Mouse (Mus musculus): ENCODE data around the gene Hydin. TPM values are rescaled to one million over a fixed set of nuclear protein-coding genes. Genes with fewer than 3 reads are reported as not detected.

The Hydin gene
- total RNA-seq (2014; fragmentation: Nextera tagmentation) (not detected in 2 replicates), total RNA-seq (2017) (under 0.01 and 0.05 TPM in 2 replicates), polyA plus RNA-seq (2012) (not detected in 2 replicates)

DNA sequence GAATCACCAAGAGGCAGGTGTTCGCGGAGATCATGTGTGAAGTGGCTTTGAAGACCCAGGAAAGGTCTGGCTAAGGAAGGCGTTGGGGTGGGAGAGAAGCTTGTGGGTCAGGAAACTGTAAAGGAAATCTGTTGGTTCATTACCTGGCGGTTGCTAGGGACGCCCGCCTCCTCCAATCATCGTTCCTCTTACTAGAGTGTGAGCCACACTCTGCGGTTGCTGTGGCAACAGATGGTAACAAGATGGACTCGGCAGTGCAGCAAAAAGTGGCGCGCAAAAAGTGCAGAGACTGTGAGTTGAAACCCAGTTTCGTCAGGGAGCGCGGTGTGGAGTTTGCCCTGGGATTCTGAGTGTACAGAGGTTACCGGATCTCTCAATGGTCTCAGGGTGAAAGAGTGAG lies at the start of gene Hydin:
TSS of gene Hydin (plus strand) at position 237 of the 400 bp plus-strand sequence.
- Histone ChIP-seq H3K36me3 (replicated peaks) (no peaks in the 10 kb centered on the region), H3K4me3 (ENCODE audit: low read depth, low read length) (no peak within 1 kb of the TSS), H3K9me3 (replicated peaks) (peaks cover 35% of the 10 kb centered on the region), H3K27me3 (ENCODE audit: insufficient read depth, low read length) (no peaks in the 10 kb centered on the region), H3K4me1 (ENCODE audit: insufficient read depth, low read depth, low read length) (no peaks in the 10 kb centered on the region)
- no peak for DNase-seq (ENCODE audit: low spot score)
- no peak for ATAC-seq (ENCODE audit: extremely low read depth, insufficient number of reproducible peaks, low FRiP score, poor library complexity, severe bottlenecking)
- TF ChIP-seq TAL1 (conservative IDR thresholded peaks at IDR 0.05; ENCODE audit: low read depth, low read length) (no peak), GATA1 (IDR thresholded peaks at IDR 0.05; ENCODE audit: borderline replicate concordance, low read length) (no peak), CTCF (IDR thresholded peaks at IDR 0.05; ENCODE audit: low read depth, low read length) (no peak), GATA2 (IDR thresholded peaks at IDR 0.05; ENCODE audit: borderline replicate concordance, low read depth, low read length) (no peak), POLR2AphosphoS5 (IDR thresholded peaks at IDR 0.05; ENCODE audit: insufficient replicate concordance, low read depth, low read length) (no peak)

GRCm38 (mm10) chr8:110217198-110217597 lies 49.6 kb upstream of the Hydin start:
- no peaks in the 10 kb centered on the region for H3K9me3 ChIP-seq (replicated peaks)
- H3K4me3 ChIP-seq (ENCODE audit: low read depth, low read length), result peak overlapping the region; percentile 82
- ATAC-seq (ENCODE audit: extremely low read depth, insufficient number of reproducible peaks, low FRiP score, poor library complexity, severe bottlenecking), result no peak
- H3K36me3 ChIP-seq (replicated peaks), result peaks cover 29% of the 10 kb centered on the region
- H3K4me1 ChIP-seq (ENCODE audit: insufficient read depth, low read depth, low read length), result peaks cover 17% of the 10 kb centered on the region
- no peaks in the 10 kb centered on the region for H3K27me3 ChIP-seq (ENCODE audit: insufficient read depth, low read length)
- TF ChIP-seq POLR2AphosphoS5 (IDR thresholded peaks at IDR 0.05; ENCODE audit: insufficient replicate concordance, low read depth, low read length) (no peak), GATA1 (IDR thresholded peaks at IDR 0.05; ENCODE audit: borderline replicate concordance, low read length) (no peak), GATA2 (IDR thresholded peaks at IDR 0.05; ENCODE audit: borderline replicate concordance, low read depth, low read length) (no peak), TAL1 (conservative IDR thresholded peaks at IDR 0.05; ENCODE audit: low read depth, low read length) (no peak), CTCF (IDR thresholded peaks at IDR 0.05; ENCODE audit: low read depth, low read length) (no peak)
- DNase-seq (ENCODE audit: low spot score), result no peak

DNA sequence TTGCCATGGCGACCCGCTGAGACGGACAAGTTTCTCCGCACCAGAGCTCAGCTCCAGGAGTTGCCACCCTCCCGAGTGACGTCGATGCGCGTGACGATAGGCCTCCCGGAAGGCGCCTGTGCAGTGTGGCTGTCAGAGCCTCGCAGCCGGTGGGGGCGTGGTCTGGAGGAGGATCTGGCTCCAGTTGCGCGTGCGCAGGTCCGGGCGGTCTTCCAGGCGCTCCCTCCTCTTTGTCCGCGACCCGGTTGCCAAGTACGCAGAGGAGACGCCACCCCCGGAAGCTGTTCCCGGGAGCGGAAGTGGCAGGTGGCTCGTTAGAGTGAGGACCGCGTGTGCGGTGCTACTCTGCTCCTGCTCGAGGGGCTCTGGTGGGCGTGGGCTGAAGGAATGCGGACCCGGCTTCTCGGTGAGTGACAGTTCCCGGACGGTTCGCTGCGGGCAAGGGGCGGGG lies 49.1 kb upstream of the Hydin start:
- H3K4me1 ChIP-seq (ENCODE audit: insufficient read depth, low read depth, low read length), result peaks cover 17% of the 10 kb centered on the region
- H3K9me3 ChIP-seq (replicated peaks), result no peaks in the 10 kb centered on the region
- H3K36me3 ChIP-seq (replicated peaks), result peaks cover 34% of the 10 kb centered on the region
- no peaks in the 10 kb centered on the region for H3K27me3 ChIP-seq (ENCODE audit: insufficient read depth, low read length)
- H3K4me3 ChIP-seq (ENCODE audit: low read depth, low read length), result peak overlapping the region; percentile 82
- DNase-seq (ENCODE audit: low spot score) (peak; percentile 93), ATAC-seq (ENCODE audit: extremely low read depth, insufficient number of reproducible peaks, low FRiP score, poor library complexity, severe bottlenecking) (peak; percentile 99)
- no peak for TF ChIP-seq CTCF (IDR thresholded peaks at IDR 0.05; ENCODE audit: low read depth, low read length)
- no peak for TF ChIP-seq GATA2 (IDR thresholded peaks at IDR 0.05; ENCODE audit: borderline replicate concordance, low read depth, low read length)
- TF ChIP-seq GATA1 (IDR thresholded peaks at IDR 0.05; ENCODE audit: borderline replicate concordance, low read length), result no peak
- no peak for TF ChIP-seq POLR2AphosphoS5 (IDR thresholded peaks at IDR 0.05; ENCODE audit: insufficient replicate concordance, low read depth, low read length)
- no peak for TF ChIP-seq TAL1 (conservative IDR thresholded peaks at IDR 0.05; ENCODE audit: low read depth, low read length)

DNA sequence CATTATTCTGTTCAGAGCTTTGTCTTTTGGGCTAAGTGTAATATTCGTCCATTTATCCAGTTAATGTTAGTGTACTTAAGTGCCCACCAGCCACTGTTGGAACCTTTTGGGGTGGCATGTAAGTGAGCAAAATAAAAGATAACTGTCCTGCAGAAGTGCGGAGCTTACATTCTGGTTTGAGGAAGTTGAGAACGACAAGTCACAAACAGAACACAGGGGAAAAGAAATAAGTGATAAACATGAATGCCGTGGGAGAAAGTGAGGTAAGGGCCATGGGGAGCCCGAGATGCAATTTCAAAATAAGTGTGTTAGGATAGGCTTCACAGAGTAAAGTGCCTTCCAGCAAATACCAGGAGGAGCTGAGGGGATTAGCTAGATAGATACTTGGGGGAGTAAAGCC lies 48.3 kb upstream of the Hydin start:
- no peak for ATAC-seq (ENCODE audit: extremely low read depth, insufficient number of reproducible peaks, low FRiP score, poor library complexity, severe bottlenecking)
- Histone ChIP-seq H3K9me3 (replicated peaks) (no peaks in the 10 kb centered on the region), H3K4me3 (ENCODE audit: low read depth, low read length) (peak overlapping the region; percentile 82), H3K36me3 (replicated peaks) (peaks cover 42% of the 10 kb centered on the region), H3K27me3 (ENCODE audit: insufficient read depth, low read length) (no peaks in the 10 kb centered on the region), H3K4me1 (ENCODE audit: insufficient read depth, low read depth, low read length) (peaks cover 17% of the 10 kb centered on the region)
- peak; percentile 16 for DNase-seq (ENCODE audit: low spot score)
- no peak for TF ChIP-seq GATA2 (IDR thresholded peaks at IDR 0.05; ENCODE audit: borderline replicate concordance, low read depth, low read length)
- TF ChIP-seq POLR2AphosphoS5 (IDR thresholded peaks at IDR 0.05; ENCODE audit: insufficient replicate concordance, low read depth, low read length), result no peak
- TF ChIP-seq CTCF (IDR thresholded peaks at IDR 0.05; ENCODE audit: low read depth, low read length), result no peak
- no peak for TF ChIP-seq GATA1 (IDR thresholded peaks at IDR 0.05; ENCODE audit: borderline replicate concordance, low read length)
- TF ChIP-seq TAL1 (conservative IDR thresholded peaks at IDR 0.05; ENCODE audit: low read depth, low read length), result no peak

GRCm38 (mm10) chr8:110220936-110221335 lies 45.8 kb upstream of the Hydin start:
- H3K9me3 ChIP-seq (replicated peaks), result no peaks in the 10 kb centered on the region
- no peak for TF ChIP-seq GATA1 (IDR thresholded peaks at IDR 0.05; ENCODE audit: borderline replicate concordance, low read length)
- TF ChIP-seq POLR2AphosphoS5 (IDR thresholded peaks at IDR 0.05; ENCODE audit: insufficient replicate concordance, low read depth, low read length), result no peak
- TF ChIP-seq GATA2 (IDR thresholded peaks at IDR 0.05; ENCODE audit: borderline replicate concordance, low read depth, low read length), result no peak
- TF ChIP-seq TAL1 (conservative IDR thresholded peaks at IDR 0.05; ENCODE audit: low read depth, low read length), result no peak
- TF ChIP-seq CTCF (IDR thresholded peaks at IDR 0.05; ENCODE audit: low read depth, low read length), result no peak

DNA sequence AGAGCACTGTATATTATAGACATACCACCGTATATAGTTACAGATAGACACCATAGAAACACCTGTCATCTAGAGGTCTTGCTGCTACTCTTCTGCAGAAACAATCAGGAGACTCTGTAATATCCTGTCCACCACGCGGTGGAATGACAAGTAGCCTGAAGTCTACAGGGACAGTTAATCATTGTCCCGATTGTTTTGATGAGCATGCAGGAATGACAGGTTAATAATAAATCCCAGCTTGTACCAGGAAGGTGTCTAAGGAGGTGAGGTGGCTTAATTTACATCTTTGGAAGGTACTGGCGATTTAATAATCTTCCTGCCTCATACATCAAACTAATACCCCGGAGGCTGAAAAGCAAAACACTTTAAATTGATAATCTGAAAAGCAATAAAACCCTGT lies 36.0 kb upstream of the Hydin start:
- no peaks in the 10 kb centered on the region for H3K27me3 ChIP-seq (ENCODE audit: insufficient read depth, low read length)
- ATAC-seq (ENCODE audit: extremely low read depth, insufficient number of reproducible peaks, low FRiP score, poor library complexity, severe bottlenecking) (no peak), DNase-seq (ENCODE audit: low spot score) (no peak)
- no peak overlapping the region for H3K4me3 ChIP-seq (ENCODE audit: low read depth, low read length)
- H3K36me3 ChIP-seq (replicated peaks), result no peaks in the 10 kb centered on the region
- no peak for TF ChIP-seq TAL1 (conservative IDR thresholded peaks at IDR 0.05; ENCODE audit: low read depth, low read length)
- TF ChIP-seq CTCF (IDR thresholded peaks at IDR 0.05; ENCODE audit: low read depth, low read length), result no peak
- TF ChIP-seq POLR2AphosphoS5 (IDR thresholded peaks at IDR 0.05; ENCODE audit: insufficient replicate concordance, low read depth, low read length), result no peak
- TF ChIP-seq GATA2 (IDR thresholded peaks at IDR 0.05; ENCODE audit: borderline replicate concordance, low read depth, low read length), result no peak
- TF ChIP-seq GATA1 (IDR thresholded peaks at IDR 0.05; ENCODE audit: borderline replicate concordance, low read length), result no peak
- H3K9me3 ChIP-seq (replicated peaks), result no peaks in the 10 kb centered on the region
- H3K4me1 ChIP-seq (ENCODE audit: insufficient read depth, low read depth, low read length), result no peaks in the 10 kb centered on the region

More at GRCm38 (mm10) chr8:110220936-110221335, 45.8 kb upstream of the Hydin start:
- peaks cover 58% of the 10 kb centered on the region for H3K36me3 ChIP-seq (replicated peaks)
- DNase-seq (ENCODE audit: low spot score) (no peak), ATAC-seq (ENCODE audit: extremely low read depth, insufficient number of reproducible peaks, low FRiP score, poor library complexity, severe bottlenecking) (no peak)
- H3K4me1 ChIP-seq (ENCODE audit: insufficient read depth, low read depth, low read length), result peaks cover 17% of the 10 kb centered on the region
- no peaks in the 10 kb centered on the region for H3K27me3 ChIP-seq (ENCODE audit: insufficient read depth, low read length)
- no peak overlapping the region for H3K4me3 ChIP-seq (ENCODE audit: low read depth, low read length)
